Mouse (Mus musculus): ENCODE measurements around the gene Map2k5. TPM values are rescaled to one million over a fixed set of nuclear protein-coding genes. Genes with fewer than 3 reads are reported as not detected.

Gene Map2k5
- polyA plus RNA-seq, 1 experiment from 2014 or later: 39.4 TPM

DNA sequence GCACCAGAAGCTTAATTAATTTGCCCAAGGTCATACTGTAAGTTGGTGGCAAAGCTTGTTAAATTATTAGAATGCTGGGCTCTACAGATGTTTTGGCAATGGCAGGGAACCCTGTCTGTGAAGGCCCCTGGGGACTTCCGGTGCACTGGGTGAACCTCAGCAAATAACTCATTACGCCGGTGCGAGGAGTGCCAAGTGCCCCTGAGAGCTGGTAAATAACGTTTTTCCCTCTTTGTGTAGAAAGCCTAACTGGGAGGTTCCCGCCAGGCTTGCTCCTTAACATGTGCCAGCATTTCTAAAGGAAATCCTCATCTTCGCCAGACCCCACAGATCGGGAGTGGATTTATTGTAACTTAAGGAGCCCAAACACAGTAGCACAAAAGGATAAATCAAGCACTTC is 136.5 kb downstream of the Map2k5 start:
- Histone ChIP-seq H3K4me1 (replicated peaks; ENCODE audit: control insufficient read depth, insufficient read depth, low read length) (no peaks in the 10 kb centered on the region), H3K36me3 (ENCODE audit: control insufficient read depth, insufficient read depth, low read length) (no peaks in the 10 kb centered on the region), H3K9me3 (ENCODE audit: control insufficient read depth, low read length) (no peaks in the 10 kb centered on the region), H3K9ac (ENCODE audit: low read length) (no peak overlapping the region), H3K4me3 (ENCODE audit: low read depth, low read length) (no peak overlapping the region), H3K27me3 (ENCODE audit: control insufficient read depth, insufficient read depth, low read length) (no peaks in the 10 kb centered on the region), H3K4me2 (ENCODE audit: low read depth, low read length, severe bottlenecking) (no peak overlapping the region), H3K27ac (ENCODE audit: low read depth, low read length) (no peak overlapping the region)
- ATAC-seq (replicated peaks; ENCODE audit: low FRiP score) (no peak), DNase-seq (ENCODE audit: low spot score) (no peak)
- 52% methylated on average over 8 of the region's 8 CpGs for WGBS

DNA sequence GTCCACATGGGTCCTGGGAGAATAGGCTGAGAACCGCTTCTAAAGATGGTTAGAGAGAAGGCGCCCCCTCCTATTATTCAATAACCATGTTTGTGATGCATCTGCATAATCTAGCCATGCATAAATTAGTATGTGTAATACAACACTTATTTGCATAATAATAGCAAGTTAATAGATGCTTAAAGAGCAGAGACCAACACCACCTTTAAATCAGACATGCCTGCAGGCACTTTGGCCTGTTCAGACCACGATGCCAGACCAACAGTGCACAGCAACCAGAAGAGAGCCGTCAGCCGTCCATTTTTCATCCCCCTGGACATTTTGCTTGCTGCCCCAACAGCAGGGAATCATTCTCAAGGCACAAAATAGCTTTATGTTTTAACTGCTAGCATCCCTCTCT is 143.3 kb downstream of the Map2k5 start:
- Histone ChIP-seq H3K4me2 (ENCODE audit: low read depth, low read length, severe bottlenecking) (no peak overlapping the region), H3K4me1 (replicated peaks; ENCODE audit: control insufficient read depth, insufficient read depth, low read length) (peaks cover 2% of the 10 kb centered on the region; the same call in 1 of the 2 replicates), H3K9ac (ENCODE audit: low read length) (no peak overlapping the region), H3K36me3 (ENCODE audit: control insufficient read depth, insufficient read depth, low read length) (no peaks in the 10 kb centered on the region), H3K27me3 (ENCODE audit: control insufficient read depth, insufficient read depth, low read length) (no peaks in the 10 kb centered on the region), H3K4me3 (ENCODE audit: low read depth, low read length) (no peak overlapping the region), H3K27ac (ENCODE audit: low read depth, low read length) (no peak overlapping the region), H3K9me3 (ENCODE audit: control insufficient read depth, low read length) (no peaks in the 10 kb centered on the region)
- DNase-seq (ENCODE audit: low spot score) (no peak), ATAC-seq (replicated peaks; ENCODE audit: low FRiP score) (no peak)
- WGBS: 39% methylated on average over 5 of the region's 5 CpGs

- no peak for ATAC-seq (replicated peaks; ENCODE audit: low FRiP score)
Observed at GRCm38 (mm10) chr9:63230289-63230688, 147.4 kb downstream of the Map2k5 start.

DNA sequence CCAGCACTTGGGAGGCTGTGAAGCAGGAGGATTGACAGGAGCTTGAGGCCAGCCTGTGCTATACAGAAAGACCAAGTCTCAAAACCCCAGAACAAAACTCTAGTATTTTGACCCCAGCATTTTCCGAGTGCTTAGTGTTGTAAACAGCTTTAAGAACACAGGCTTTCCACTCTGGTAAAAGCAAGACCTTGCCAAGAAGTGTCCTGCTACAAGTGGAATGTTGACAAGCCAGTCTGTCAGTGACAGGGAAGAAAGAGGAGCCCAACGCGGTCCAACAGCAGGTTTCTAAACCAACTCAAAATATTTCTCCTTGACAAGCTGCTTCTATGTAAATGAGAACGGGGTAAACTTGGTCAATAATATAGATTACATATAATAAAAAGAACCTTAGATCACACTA is 148.6 kb downstream of the Map2k5 start:
- ATAC-seq (replicated peaks; ENCODE audit: low FRiP score) (no peak), DNase-seq (ENCODE audit: low spot score) (peak; percentile 37)
- Histone ChIP-seq H3K9me3 (ENCODE audit: control insufficient read depth, low read length) (no peaks in the 10 kb centered on the region), H3K4me2 (ENCODE audit: low read depth, low read length, severe bottlenecking) (no peak overlapping the region), H3K4me1 (replicated peaks; ENCODE audit: control insufficient read depth, insufficient read depth, low read length) (no peaks in the 10 kb centered on the region; the same call in 1 of the 2 replicates), H3K27me3 (ENCODE audit: control insufficient read depth, insufficient read depth, low read length) (no peaks in the 10 kb centered on the region), H3K36me3 (ENCODE audit: control insufficient read depth, insufficient read depth, low read length) (no peaks in the 10 kb centered on the region), H3K27ac (ENCODE audit: low read depth, low read length) (no peak overlapping the region), H3K4me3 (ENCODE audit: low read depth, low read length) (no peak overlapping the region), H3K9ac (ENCODE audit: low read length) (no peak overlapping the region)
- whole genome bisulfite sequencing: 93% methylated on average over 4 of the region's 4 CpGs

More at GRCm38 (mm10) chr9:63230289-63230688, 147.4 kb downstream of the Map2k5 start:
- H3K27me3 ChIP-seq (ENCODE audit: control insufficient read depth, insufficient read depth, low read length): no peaks in the 10 kb centered on the region
- peak; percentile 50 for DNase-seq (ENCODE audit: low spot score)
- no peaks in the 10 kb centered on the region for H3K9me3 ChIP-seq (ENCODE audit: control insufficient read depth, low read length)
- H3K4me1 ChIP-seq (replicated peaks; ENCODE audit: control insufficient read depth, insufficient read depth, low read length): peaks cover 2% of the 10 kb centered on the region; the same call in 1 of the 2 replicates
- 70% methylated on average over 15 of the region's 15 CpGs for WGBS
- no peak overlapping the region for H3K4me3 ChIP-seq (ENCODE audit: low read depth, low read length)
- no peaks in the 10 kb centered on the region for H3K36me3 ChIP-seq (ENCODE audit: control insufficient read depth, insufficient read depth, low read length)
- H3K9ac ChIP-seq (ENCODE audit: low read length): no peak overlapping the region
- H3K27ac ChIP-seq (ENCODE audit: low read depth, low read length): no peak overlapping the region
- no peak overlapping the region for H3K4me2 ChIP-seq (ENCODE audit: low read depth, low read length, severe bottlenecking)

- Histone ChIP-seq H3K27me3 (ENCODE audit: control insufficient read depth, insufficient read depth, low read length) (no peaks in the 10 kb centered on the region), H3K27ac (ENCODE audit: low read depth, low read length) (no peak overlapping the region), H3K4me1 (replicated peaks; ENCODE audit: control insufficient read depth, insufficient read depth, low read length) (no peaks in the 10 kb centered on the region), H3K36me3 (ENCODE audit: control insufficient read depth, insufficient read depth, low read length) (no peaks in the 10 kb centered on the region), H3K4me2 (ENCODE audit: low read depth, low read length, severe bottlenecking) (no peak overlapping the region), H3K9me3 (ENCODE audit: control insufficient read depth, low read length) (no peaks in the 10 kb centered on the region), H3K9ac (ENCODE audit: low read length) (no peak overlapping the region), H3K4me3 (ENCODE audit: low read depth, low read length) (no peak overlapping the region)
- no peak for ATAC-seq (replicated peaks; ENCODE audit: low FRiP score)
- peak; percentile 38 for DNase-seq (ENCODE audit: low spot score)
- WGBS: 87% methylated on average over 6 of the region's 6 CpGs
Observed at GRCm38 (mm10) chr9:63222161-63222560, 155.5 kb downstream of the Map2k5 start.

- Histone ChIP-seq H3K4me1 (replicated peaks; ENCODE audit: control insufficient read depth, insufficient read depth, low read length) (0 out of 2 replicates have a peak, but pooled peaks cover 2% of the 10 kb centered on the region), H3K4me3 (ENCODE audit: low read depth, low read length) (no peak overlapping the region), H3K9me3 (ENCODE audit: control insufficient read depth, low read length) (no peaks in the 10 kb centered on the region), H3K27ac (ENCODE audit: low read depth, low read length) (no peak overlapping the region), H3K27me3 (ENCODE audit: control insufficient read depth, insufficient read depth, low read length) (no peaks in the 10 kb centered on the region), H3K9ac (ENCODE audit: low read length) (no peak overlapping the region), H3K4me2 (ENCODE audit: low read depth, low read length, severe bottlenecking) (no peak overlapping the region), H3K36me3 (ENCODE audit: control insufficient read depth, insufficient read depth, low read length) (no peaks in the 10 kb centered on the region)
- DNase-seq (ENCODE audit: low spot score) (no peak), ATAC-seq (replicated peaks; ENCODE audit: low FRiP score) (no peak)
- WGBS: 85% methylated on average over 7 of the region's 7 CpGs
Observed at GRCm38 (mm10) chr9:63219851-63220250, 157.9 kb downstream of the Map2k5 start.

DNA sequence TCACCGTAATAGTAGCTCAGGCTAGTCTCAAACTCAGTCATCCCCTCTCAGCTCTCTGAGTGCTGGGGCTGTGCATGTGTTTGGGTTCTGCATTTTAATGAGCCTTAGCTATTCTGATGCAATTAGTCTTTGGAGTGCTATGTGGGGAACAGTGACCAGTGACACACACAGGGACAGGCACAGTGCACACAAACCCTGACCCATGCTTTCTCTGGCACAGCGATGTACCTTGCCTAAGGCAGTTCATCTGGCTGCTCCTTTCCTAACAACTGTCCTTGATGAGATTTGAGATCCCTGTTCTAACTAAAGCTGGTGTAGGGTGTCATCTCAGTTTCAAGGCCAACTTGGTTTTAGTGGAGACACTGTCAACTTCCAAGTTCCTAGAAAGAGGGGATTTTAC is 162.7 kb downstream of the Map2k5 start:
- no peak overlapping the region for H3K4me3 ChIP-seq (ENCODE audit: low read depth, low read length)
- no peak overlapping the region for H3K9ac ChIP-seq (ENCODE audit: low read length)
- H3K9me3 ChIP-seq (ENCODE audit: control insufficient read depth, low read length): no peaks in the 10 kb centered on the region
- 0 out of 2 replicates have a peak, but pooled peaks cover 2% of the 10 kb centered on the region for H3K4me1 ChIP-seq (replicated peaks; ENCODE audit: control insufficient read depth, insufficient read depth, low read length)
- H3K4me2 ChIP-seq (ENCODE audit: low read depth, low read length, severe bottlenecking): no peak overlapping the region
- ATAC-seq (replicated peaks; ENCODE audit: low FRiP score): no peak
- 85% methylated on average over 2 of the region's 2 CpGs for WGBS
- DNase-seq (ENCODE audit: low spot score): no peak
- no peak overlapping the region for H3K27ac ChIP-seq (ENCODE audit: low read depth, low read length)
- no peaks in the 10 kb centered on the region for H3K27me3 ChIP-seq (ENCODE audit: control insufficient read depth, insufficient read depth, low read length)
- no peaks in the 10 kb centered on the region for H3K36me3 ChIP-seq (ENCODE audit: control insufficient read depth, insufficient read depth, low read length)

DNA sequence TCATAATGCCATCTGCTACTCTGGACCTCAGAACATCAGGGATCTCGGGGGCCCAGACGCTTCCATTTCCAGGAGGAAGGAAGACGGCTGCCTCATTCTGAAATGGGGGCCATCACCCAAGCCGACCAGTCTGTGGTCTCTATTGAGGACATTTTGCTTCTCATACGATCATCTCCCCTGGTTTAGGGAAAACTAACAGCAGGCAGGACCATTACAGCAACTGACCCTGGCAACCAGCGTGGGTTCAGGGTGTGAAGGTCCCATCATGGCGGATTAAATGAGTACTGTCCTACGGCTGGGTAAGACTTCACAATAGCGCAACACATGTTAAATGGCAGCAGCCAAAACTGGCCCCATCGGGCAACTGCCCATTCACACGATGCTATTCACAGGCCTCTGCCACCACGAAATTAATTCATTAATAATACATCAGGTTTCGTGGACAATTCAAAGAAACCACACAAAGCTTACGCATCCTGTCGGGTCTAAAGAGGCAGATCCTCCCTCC is 170.9 kb downstream of the Map2k5 start:
- Histone ChIP-seq H3K27me3 (ENCODE audit: control insufficient read depth, insufficient read depth, low read length) (no peaks in the 10 kb centered on the region), H3K9ac (ENCODE audit: low read length) (no peak overlapping the region), H3K4me3 (ENCODE audit: low read depth, low read length) (no peak overlapping the region), H3K9me3 (ENCODE audit: control insufficient read depth, low read length) (no peaks in the 10 kb centered on the region), H3K27ac (ENCODE audit: low read depth, low read length) (no peak overlapping the region), H3K4me1 (replicated peaks; ENCODE audit: control insufficient read depth, insufficient read depth, low read length) (no peaks in the 10 kb centered on the region; the same call in 1 of the 2 replicates), H3K36me3 (ENCODE audit: control insufficient read depth, insufficient read depth, low read length) (no peaks in the 10 kb centered on the region; the same call in 1 of the 2 replicates), H3K4me2 (ENCODE audit: low read depth, low read length, severe bottlenecking) (no peak overlapping the region)
- 73% methylated on average over 15 of the region's 15 CpGs for WGBS
- DNase-seq (ENCODE audit: low spot score) (no peak), ATAC-seq (replicated peaks; ENCODE audit: low FRiP score) (no peak)

GRCm38 (mm10) chr9:63203461-63203860 is 174.2 kb downstream of the Map2k5 start:
- WGBS: 74% methylated on average over 3 of the region's 3 CpGs
- H3K9ac ChIP-seq (ENCODE audit: low read length): no peak overlapping the region
- no peaks in the 10 kb centered on the region for H3K9me3 ChIP-seq (ENCODE audit: control insufficient read depth, low read length)
- no peak overlapping the region for H3K4me3 ChIP-seq (ENCODE audit: low read depth, low read length)
- no peaks in the 10 kb centered on the region for H3K27me3 ChIP-seq (ENCODE audit: control insufficient read depth, insufficient read depth, low read length)
- no peak overlapping the region for H3K27ac ChIP-seq (ENCODE audit: low read depth, low read length)
- no peak overlapping the region for H3K4me2 ChIP-seq (ENCODE audit: low read depth, low read length, severe bottlenecking)
- H3K36me3 ChIP-seq (ENCODE audit: control insufficient read depth, insufficient read depth, low read length): no peaks in the 10 kb centered on the region; the same call in 1 of the 2 replicates
- no peaks in the 10 kb centered on the region; the same call in 1 of the 2 replicates for H3K4me1 ChIP-seq (replicated peaks; ENCODE audit: control insufficient read depth, insufficient read depth, low read length)
- DNase-seq (ENCODE audit: low spot score) (no peak), ATAC-seq (replicated peaks; ENCODE audit: low FRiP score) (no peak)
